ENCODE assay signal across 15 mouse cellular contexts in genomic region chr9:113968967-113969366, GRCm38 (mm10). TPM values are rescaled to one million over a fixed set of nuclear protein-coding genes. Genes with fewer than 3 reads are reported as not detected.
DNase-seq lines count a peak whose midpoint lies in the region; ATAC-seq lines count a peak whose summit lies in the region.
"Had no signal": no experiment of that assay in that cellular context is flagged by ENCODE, and none has a peak within 500 bp of the region (broad histone marks: within the 10 kb centered on the region; RNA-seq: fewer than 3 reads in every experiment).

No protein-coding gene starts in this region.

- H3K27me3 ChIP-seq in intestine, embryonic 16.5 days (replicated peaks; ENCODE audit: control insufficient read depth, insufficient read depth, low read length), result no peaks in the 10 kb centered on the region

- no peak overlapping the region for H3K9ac ChIP-seq in intestine, embryonic 16.5 days (ENCODE audit: low read depth, low read length)

- DNase-seq in 416B (ENCODE audit: low read depth), result peak; percentile 41
- peak; percentile 92 for DNase-seq in MEL-GATA-1-ER (ENCODE audit: extremely low read depth, low read depth)
- DNase-seq in right cerebral cortex, postnatal 14 days, result no peak
- no peak for DNase-seq in left cerebral cortex, adult 18-20 months (ENCODE audit: low spot score in 2 of 2)
- no peak for DNase-seq in frontal cortex, postnatal 36 days (ENCODE audit: low spot score in 2 of 2)
- no peak for DNase-seq in left cerebral cortex, adult 8-10 months (ENCODE audit: low spot score in 2 of 2)
- DNase-seq: embryo, embryonic 11 days; gastrocnemius, postnatal 10 days; heart, postnatal 4 days; layer of hippocampus, adult 9-11 months; right cerebral cortex, postnatal 4 days had no signal

- no peaks in the 10 kb centered on the region for H3K9me3 ChIP-seq in intestine, embryonic 16.5 days (ENCODE audit: control insufficient read depth, low read length)
- H3K9me3 ChIP-seq: forebrain, embryonic 10.5 days had no signal

- H3K4me3 ChIP-seq in intestine, embryonic 16.5 days (ENCODE audit: low read length), result no peak overlapping the region
- H3K4me3 ChIP-seq: forebrain, embryonic 10.5 days had no signal

- H3K36me3 ChIP-seq in intestine, embryonic 16.5 days (ENCODE audit: control insufficient read depth, insufficient read depth, low read length), result peaks cover 8% of the 10 kb centered on the region

- H3K4me2 ChIP-seq in intestine, embryonic 16.5 days (ENCODE audit: low read depth, low read length), result no peak overlapping the region

- H3K27ac ChIP-seq in intestine, embryonic 16.5 days (ENCODE audit: low read length), result no peak overlapping the region
- H3K27ac ChIP-seq: forebrain, embryonic 10.5 days had no signal

- no peaks in the 10 kb centered on the region for H3K4me1 ChIP-seq in intestine, embryonic 16.5 days (ENCODE audit: control insufficient read depth, insufficient read depth, low read length)
- H3K4me1 ChIP-seq: forebrain, embryonic 10.5 days had no signal

- ATAC-seq in intestine, embryonic 16.5 days, result peak; percentile 89
- peak; percentile 94 for ATAC-seq in megakaryocyte-erythroid progenitor cell, adult 5-6 weeks (replicated peaks; ENCODE audit: low FRiP score, low TSS enrichment, poor library complexity, severe bottlenecking)
- ATAC-seq: midbrain, embryonic 16.5 days had no signal

- WGBS in intestine, embryonic 16.5 days, result 81% methylated on average over 7 of the region's 7 CpGs

RNA-seq across cellular contexts. Expression of gene Ubp1, which starts 38.2 kb away (rescaled TPM):
- polyA plus RNA-seq in intestine, embryonic 16.5 days (2015; fragmentation: Nextera tagmentation; extraction: Ambion mirVana), result 17.3 and 22.2 TPM in 2 replicates
- total RNA-seq in megakaryocyte-erythroid progenitor cell, adult 5-6 weeks (2014; fragmentation: Nextera tagmentation), result 85.8 and 94.0 TPM in 2 replicates
- total RNA-seq in megakaryocyte-erythroid progenitor cell, adult 5-6 weeks (2017), result 76.9 and 86.7 TPM in 2 replicates
- total RNA-seq in left cerebral cortex, adult 18-20 months (2021), result 10 to 100 TPM; 65.0 to 65.2 TPM
- 10 to 100 TPM; 63.4 to 69.5 (median 68.1) TPM for total RNA-seq in left cerebral cortex, adult 8-10 months (2022)

Comparison
In these comparisons a context has a peak if more than half of its experiments do, and no peak if none do; other contexts are left out.
1. DNase-seq: peak in 416B (single experiment) and MEL-GATA-1-ER (single experiment); none in right cerebral cortex, postnatal 14 days (single experiment), left cerebral cortex, adult 18-20 months (0 of 2), frontal cortex, postnatal 36 days (0 of 2) and left cerebral cortex, adult 8-10 months (0 of 2).